Mouse (Mus musculus): ENCODE data around the gene Mlf1. TPM values are rescaled to one million over a fixed set of nuclear protein-coding genes. Genes with fewer than 3 reads are reported as not detected.

Gene Mlf1
- polyA plus RNA-seq, 1 experiment from 2014 or later = 59.7 TPM

Other genes with a start within 250 kb of the Mlf1 start
- gene Gm17402, start 1.1 kb downstream of the Mlf1 start, polyA plus RNA-seq (2015; fragmentation: Nextera tagmentation; extraction: Ambion mirVana) = not detected in 2 replicates
- 38.1 and 40.2 TPM in 2 replicates for gene Gfm1, start 56.0 kb downstream of the Mlf1 start, polyA plus RNA-seq (2015; fragmentation: Nextera tagmentation; extraction: Ambion mirVana)
- gene Lxn, start 89.8 kb downstream of the Mlf1 start, polyA plus RNA-seq (2015; fragmentation: Nextera tagmentation; extraction: Ambion mirVana) = 99.1 and 109 TPM in 2 replicates
- 8.1 and 8.2 TPM in 2 replicates for gene Rarres1, start 141.4 kb downstream of the Mlf1 start, polyA plus RNA-seq (2015; fragmentation: Nextera tagmentation; extraction: Ambion mirVana)
- gene Mfsd1, start 208.6 kb downstream of the Mlf1 start, polyA plus RNA-seq (2015; fragmentation: Nextera tagmentation; extraction: Ambion mirVana) = 57.5 and 59.6 TPM in 2 replicates